Mouse (Mus musculus) forebrain, embryonic 11.5 days (tissue): ENCODE measurements at regions not wholly inside any gene's neighbourhood (a gene's known extent, or its start where the extent isn't known, plus 50 kb on each side); places are given as distances from the start of the nearest gene placed in this dataset.

Experiments used
- ATAC-seq: fragments of 200-750 bp; cut with Nextera tagmentation; replicated peaks from 2 replicates; pipeline ENCODE4 v1.8.0; 2017; ENCODE audit warnings: moderate TSS enrichment; ENCODE audit not compliant: low FRiP score
- DNase-seq: peaks from one replicate; pipeline ENCODE4 v3.0.0-alpha.2; 2017; ENCODE audit warnings: low spot score
- H3K27ac ChIP-seq: fragments of 300-500 bp; sonication (generic); 2 replicates; pipeline ENCODE4 v1.5.1; 2014; ENCODE audit warnings: low read depth, low read length
- H3K27me3 ChIP-seq: fragments of 300-500 bp; sonication (generic); 2 replicates; pipeline ENCODE4 v1.6.1; 2014; ENCODE audit warnings: mild to moderate bottlenecking, low read length, mixed read lengths; ENCODE audit not compliant: control insufficient read depth, insufficient read depth
- H3K36me3 ChIP-seq: fragments of 300-500 bp; sonication (generic); 2 replicates; pipeline ENCODE4 v1.6.1; 2014; ENCODE audit warnings: mild to moderate bottlenecking, low read length, moderate library complexity, mixed read lengths; ENCODE audit not compliant: control insufficient read depth, insufficient read depth
- H3K4me1 ChIP-seq: fragments of 300-500 bp; sonication (generic); replicated peaks from 2 replicates; pipeline ENCODE4 v1.6.1; 2014; ENCODE audit warnings: low read length, mixed read lengths; ENCODE audit not compliant: control insufficient read depth, insufficient read depth
- H3K4me2 ChIP-seq: fragments of 300-500 bp; sonication (generic); 2 replicates; pipeline ENCODE4 v1.6.1; 2014; ENCODE audit warnings: low read depth, mild to moderate bottlenecking, low read length, moderate library complexity, mixed read lengths; ENCODE audit not compliant: severe bottlenecking
- H3K4me3 ChIP-seq: fragments of 300-500 bp; sonication (generic); 2 replicates; pipeline ENCODE4 v1.5.1; 2014; ENCODE audit warnings: low read depth, low read length
- H3K9ac ChIP-seq: fragments of 300-500 bp; sonication (generic); 2 replicates; pipeline ENCODE4 v1.6.1; 2014; ENCODE audit warnings: low read length
- H3K9me3 ChIP-seq: fragments of 300-500 bp; sonication (generic); 2 replicates; pipeline ENCODE4 v1.6.1; 2016; ENCODE audit warnings: low read length, mixed read lengths; ENCODE audit not compliant: control insufficient read depth
- WGBS: fragments of 180-500 bp; shearing (Covaris S2); extraction: QIAGEN DNeasy Blood & Tissue Kit; methylation state at CpG from one replicate; pipeline ENCODE4 v1.1.7; 2014; 5-methylcytosine and 5-hydroxymethylcytosine counted together

DNA sequence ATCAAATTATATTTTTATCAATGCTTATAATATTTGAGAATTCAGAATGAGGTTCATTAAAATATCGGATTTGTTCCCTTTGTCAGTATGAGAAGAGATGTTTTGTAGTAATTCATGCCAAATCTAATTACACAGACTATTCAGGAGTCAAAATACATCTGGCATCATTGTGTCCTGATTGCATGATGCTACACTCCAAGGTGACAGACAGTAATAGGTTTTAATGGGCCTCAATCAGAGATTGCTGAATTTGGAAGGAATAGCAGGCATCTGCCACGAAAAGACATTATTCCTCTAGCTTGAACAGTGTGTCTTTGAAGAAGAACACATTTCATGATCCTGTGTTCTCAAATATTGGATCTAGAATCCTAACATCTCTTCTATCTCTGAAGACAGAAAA lies 1177.2 kb downstream of the Pcdh18 start:
- Histone ChIP-seq H3K27ac (no peak overlapping the region), H3K4me1 (no peaks in the 10 kb centered on the region), H3K4me3 (no peak overlapping the region), H3K4me2 (no peak overlapping the region), H3K9ac (no peak overlapping the region), H3K27me3 (no peaks in the 10 kb centered on the region), H3K36me3 (no peaks in the 10 kb centered on the region), H3K9me3 (no peaks in the 10 kb centered on the region)
- 76% methylated on average over 2 of the region's 2 CpGs for WGBS
- no peak for DNase-seq
- ATAC-seq = no peak

DNA sequence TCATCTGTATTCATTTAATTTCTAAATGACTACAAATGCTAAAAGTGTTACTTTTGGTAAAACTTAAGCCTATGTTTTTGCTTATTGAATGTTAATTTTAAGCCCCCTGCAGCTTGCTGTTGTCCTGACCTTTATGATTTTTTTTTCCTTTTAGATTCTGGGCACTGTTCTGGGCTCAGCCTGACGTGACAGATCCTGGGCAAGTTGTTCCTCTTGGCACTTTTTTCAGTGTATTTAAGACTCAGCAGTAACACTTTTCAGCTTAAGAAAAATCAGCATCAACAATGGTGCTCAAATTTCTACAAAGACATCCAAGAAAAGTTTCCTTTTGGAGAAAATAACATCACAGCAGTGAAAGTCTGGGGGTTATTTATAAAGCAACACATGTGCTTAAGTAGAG lies 1177.9 kb downstream of the Pcdh18 start:
- H3K9ac ChIP-seq = no peak overlapping the region
- WGBS = 61% methylated on average over 1 of the region's 1 CpGs
- H3K27ac ChIP-seq = no peak overlapping the region
- no peak overlapping the region for H3K4me2 ChIP-seq
- H3K9me3 ChIP-seq = no peaks in the 10 kb centered on the region
- H3K4me1 ChIP-seq = no peaks in the 10 kb centered on the region
- no peaks in the 10 kb centered on the region for H3K36me3 ChIP-seq
- ATAC-seq (no peak), DNase-seq (no peak)
- H3K27me3 ChIP-seq = no peaks in the 10 kb centered on the region
- H3K4me3 ChIP-seq = no peak overlapping the region

DNA sequence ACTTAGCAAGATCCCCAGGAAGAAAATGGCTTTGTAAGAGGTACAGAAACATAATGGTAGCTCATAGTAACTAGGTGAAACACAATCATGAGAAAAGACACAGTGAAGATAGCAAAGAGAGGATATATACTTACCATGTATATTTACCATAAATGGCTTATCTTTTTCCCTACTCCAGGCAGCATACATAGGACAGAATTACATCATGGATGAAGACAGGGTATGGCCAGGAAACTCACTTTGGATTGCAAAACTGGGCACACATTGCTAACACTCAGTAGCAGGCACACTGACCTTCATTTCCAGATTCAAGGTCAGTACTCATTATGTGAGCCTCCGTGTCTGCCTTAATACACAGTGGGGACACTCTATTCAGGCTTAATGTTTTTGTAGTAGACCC lies 1210.5 kb downstream of the Pcdh18 start:
- H3K9ac ChIP-seq = no peak overlapping the region
- H3K4me1 ChIP-seq = no peaks in the 10 kb centered on the region
- no peak overlapping the region for H3K4me3 ChIP-seq
- H3K9me3 ChIP-seq = no peaks in the 10 kb centered on the region
- no peaks in the 10 kb centered on the region for H3K36me3 ChIP-seq
- DNase-seq (no peak), ATAC-seq (no peak)
- no peaks in the 10 kb centered on the region for H3K27me3 ChIP-seq
- no peak overlapping the region for H3K27ac ChIP-seq
- no peak overlapping the region for H3K4me2 ChIP-seq
- WGBS = 81% methylated on average over 1 of the region's 1 CpGs

DNA sequence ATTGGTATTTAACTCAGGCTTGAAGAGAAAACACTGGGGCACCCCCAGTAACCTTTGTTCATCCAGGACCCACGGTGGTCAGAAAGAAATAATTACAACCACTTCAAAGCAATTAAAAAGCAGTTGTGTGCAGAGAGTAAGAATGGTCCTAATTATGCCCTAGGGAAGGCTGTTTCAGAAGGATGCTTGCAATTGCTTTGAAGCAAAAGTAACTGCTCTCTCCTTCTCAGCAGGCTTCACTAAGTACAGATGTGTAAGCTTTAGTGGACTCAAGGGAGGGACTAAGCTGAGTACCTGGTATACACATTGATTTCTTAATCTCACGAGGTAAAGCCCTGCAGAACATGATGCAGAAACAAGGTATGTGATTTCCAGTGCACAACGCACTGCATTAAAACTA lies 1242.1 kb downstream of the Pcdh18 start:
- 20% methylated on average over 3 of the region's 3 CpGs for WGBS
- ATAC-seq (peak; percentile 85), DNase-seq (no peak)
- Histone ChIP-seq H3K9me3 (no peaks in the 10 kb centered on the region), H3K4me3 (no peak overlapping the region), H3K4me1 (no peaks in the 10 kb centered on the region), H3K4me2 (no peak overlapping the region), H3K9ac (no peak overlapping the region), H3K36me3 (no peaks in the 10 kb centered on the region), H3K27me3 (no peaks in the 10 kb centered on the region), H3K27ac (no peak overlapping the region)

DNA sequence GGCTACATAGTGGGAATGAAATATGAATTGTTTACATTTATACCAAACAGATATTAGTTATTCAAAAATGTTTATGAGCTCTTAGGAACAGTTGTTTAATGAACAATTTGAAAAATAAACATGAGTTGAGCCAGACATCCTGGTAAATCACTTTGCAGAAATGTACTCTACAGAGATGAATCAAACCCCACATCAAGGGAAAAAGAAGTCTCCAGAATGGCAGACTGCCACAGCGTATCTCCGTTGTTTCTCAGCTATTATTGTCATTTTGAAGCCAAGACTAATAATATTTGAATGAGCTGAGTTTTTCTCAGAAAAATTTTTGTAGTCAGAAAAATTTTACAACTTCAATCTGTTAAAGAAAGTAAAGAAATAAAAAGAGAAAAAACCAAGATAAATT lies 1253.1 kb downstream of the Pcdh18 start:
- no peaks in the 10 kb centered on the region for H3K27me3 ChIP-seq
- no peak overlapping the region for H3K4me2 ChIP-seq
- H3K27ac ChIP-seq = no peak overlapping the region
- ATAC-seq (no peak), DNase-seq (no peak)
- no peak overlapping the region for H3K4me3 ChIP-seq
- 93% methylated on average over 2 of the region's 2 CpGs for WGBS
- H3K4me1 ChIP-seq = no peaks in the 10 kb centered on the region
- H3K36me3 ChIP-seq = no peaks in the 10 kb centered on the region
- H3K9me3 ChIP-seq = no peaks in the 10 kb centered on the region
- H3K9ac ChIP-seq = no peak overlapping the region

DNA sequence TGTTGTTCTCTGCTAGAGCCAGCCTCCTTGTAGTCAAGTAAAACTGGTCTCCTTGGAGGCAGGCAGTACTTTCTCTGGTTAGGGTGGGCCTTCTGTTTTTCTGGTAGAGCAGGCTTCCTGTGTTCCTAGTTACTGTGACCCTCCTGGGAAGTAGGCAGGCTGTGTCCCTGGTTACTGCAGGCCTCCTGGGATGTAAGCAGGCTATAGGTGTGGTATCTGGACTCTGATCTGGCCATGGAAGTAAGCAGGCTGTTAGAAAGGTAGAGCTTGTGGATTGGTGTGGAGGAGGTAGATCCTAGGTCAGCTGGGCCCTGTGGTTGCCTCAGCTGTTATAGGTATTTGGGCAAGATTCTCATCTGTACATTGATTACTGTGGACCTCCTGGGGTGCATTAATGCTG lies 1292.4 kb downstream of the Pcdh18 start:
- no peaks in the 10 kb centered on the region for H3K4me1 ChIP-seq
- no peaks in the 10 kb centered on the region for H3K36me3 ChIP-seq
- no peak overlapping the region for H3K27ac ChIP-seq
- DNase-seq = no peak
- ATAC-seq = no peak
- no peak overlapping the region for H3K4me3 ChIP-seq
- H3K9ac ChIP-seq = no peak overlapping the region
- no peaks in the 10 kb centered on the region for H3K27me3 ChIP-seq
- H3K9me3 ChIP-seq = no peaks in the 10 kb centered on the region
- no peak overlapping the region for H3K4me2 ChIP-seq

DNA sequence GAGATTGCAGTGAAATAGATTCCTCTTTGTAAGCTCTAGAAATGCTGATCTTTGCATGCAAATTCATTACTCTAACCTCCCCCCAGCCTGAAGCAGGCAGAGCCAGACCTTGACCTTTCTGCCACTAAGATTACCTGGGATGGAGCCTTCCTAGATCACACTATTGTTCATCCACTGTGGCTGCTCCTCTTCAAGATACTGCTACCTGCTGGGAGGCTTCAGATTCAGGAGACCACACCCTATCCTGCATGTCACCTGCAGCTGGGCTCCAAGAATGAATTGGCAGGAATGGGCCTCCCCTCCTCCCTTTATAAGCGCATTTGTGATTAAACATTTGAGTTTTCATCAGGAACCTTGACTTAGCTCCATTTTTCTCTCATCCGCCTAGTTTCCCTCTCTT lies 1315.2 kb downstream of the Pcdh18 start:
- Histone ChIP-seq H3K36me3 (no peaks in the 10 kb centered on the region), H3K9me3 (no peaks in the 10 kb centered on the region), H3K4me1 (no peaks in the 10 kb centered on the region), H3K4me2 (no peak overlapping the region), H3K27me3 (no peaks in the 10 kb centered on the region), H3K27ac (no peak overlapping the region), H3K9ac (no peak overlapping the region), H3K4me3 (no peak overlapping the region)
- ATAC-seq = no peak
- DNase-seq = no peak
- 84% methylated on average over 2 of the region's 2 CpGs for WGBS

DNA sequence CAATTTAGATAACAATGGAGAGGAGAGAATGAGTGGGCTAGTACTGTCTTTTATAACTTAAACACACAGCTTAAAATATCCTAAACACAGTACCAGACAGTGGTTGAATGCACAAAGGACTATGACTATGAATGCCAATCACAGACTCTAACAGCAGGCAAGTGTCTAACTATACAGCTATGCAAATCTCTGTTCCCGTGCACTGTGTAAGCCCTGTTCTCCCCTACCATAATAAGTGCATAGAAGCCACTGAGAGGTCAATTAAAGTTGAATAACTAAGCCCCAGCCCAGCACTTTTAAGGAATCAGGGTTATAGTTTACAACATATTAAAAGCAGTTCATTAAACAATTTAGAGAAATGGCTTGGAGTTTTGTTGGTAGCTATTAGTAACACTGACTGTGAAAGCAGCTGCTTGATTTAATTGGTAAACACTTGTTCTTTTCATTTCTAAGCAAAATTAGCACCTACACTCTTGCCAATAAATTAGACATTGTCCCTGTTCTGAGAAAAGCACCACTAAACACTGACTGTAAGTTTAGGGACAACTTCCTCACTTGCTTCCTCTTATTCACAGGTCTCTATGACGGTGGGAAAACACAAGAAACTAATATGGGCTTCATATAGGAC lies 1327.6 kb downstream of the Pcdh18 start:
- WGBS = 37% methylated on average over 2 of the region's 2 CpGs
- Histone ChIP-seq H3K4me1 (no peaks in the 10 kb centered on the region), H3K36me3 (no peaks in the 10 kb centered on the region), H3K4me3 (no peak overlapping the region), H3K27me3 (no peaks in the 10 kb centered on the region), H3K9ac (no peak overlapping the region), H3K9me3 (no peaks in the 10 kb centered on the region), H3K27ac (no peak overlapping the region), H3K4me2 (no peak overlapping the region)
- peak; percentile 73 for ATAC-seq
- DNase-seq = no peak

DNA sequence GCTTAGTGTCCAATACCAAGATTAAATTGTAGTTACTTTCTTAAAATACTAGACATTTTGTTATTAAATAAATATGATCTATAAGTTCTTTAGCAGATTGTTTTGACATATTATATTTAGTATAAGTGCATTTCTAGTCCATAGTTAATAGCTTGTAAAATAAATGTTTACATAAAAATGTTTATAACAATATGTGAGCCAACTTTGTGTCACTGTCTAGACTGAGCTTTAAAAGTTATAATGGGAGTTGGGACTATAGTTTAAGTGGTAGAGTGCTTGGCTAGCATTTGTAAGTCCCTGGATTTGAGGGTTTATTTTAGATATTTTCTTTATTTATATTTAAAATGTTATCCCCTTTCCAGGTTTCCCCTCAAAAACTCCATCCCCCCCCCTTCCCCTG lies 1367.3 kb downstream of the Pcdh18 start:
- Histone ChIP-seq H3K9me3 (no peaks in the 10 kb centered on the region), H3K4me3 (no peak overlapping the region), H3K4me2 (no peak overlapping the region), H3K27me3 (no peaks in the 10 kb centered on the region), H3K9ac (no peak overlapping the region), H3K27ac (no peak overlapping the region), H3K4me1 (no peaks in the 10 kb centered on the region), H3K36me3 (no peaks in the 10 kb centered on the region)
- no peak for ATAC-seq
- DNase-seq = no peak
